Mouse (Mus musculus) layer of hippocampus, adult 9-11 months (tissue): Measurements from ENCODE around the gene Tbc1d9b.
"Not testable (repeated sequence)": the region's sequence is repeated elsewhere in the genome, so short reads cannot be mapped to it uniquely, and the experiment has no call there.

ENCODE experiments used
- DNase-seq: peaks from one replicate; pipeline ENCODE4 v3.0.0; 2022

Tbc1d9b gene

GRCm38 (mm10) chr11:50130811-50131766, at the start of gene Tbc1d9b:
TSS of gene Tbc1d9b (plus strand) at chr11:50131396.
- DNase-seq, result peak; percentile 89

- DNase-seq, result no peak
Measured at GRCm38 (mm10) chr11:50086211-50086610, 45.0 kb upstream of the Tbc1d9b start.

GRCm38 (mm10) chr11:50089840-50090239, 41.4 kb upstream of the Tbc1d9b start:
- no peak for DNase-seq

- DNase-seq, result no peak
Measured at GRCm38 (mm10) chr11:50090982-50091675, 40.1 kb upstream of the Tbc1d9b start.

GRCm38 (mm10) chr11:50091681-50092080, 39.5 kb upstream of the Tbc1d9b start:
- DNase-seq, result no peak

GRCm38 (mm10) chr11:50095661-50096060, 35.5 kb upstream of the Tbc1d9b start:
- no peak for DNase-seq

- no peak for DNase-seq
Measured at GRCm38 (mm10) chr11:50097091-50097490, 34.1 kb upstream of the Tbc1d9b start.

- no peak for DNase-seq
Measured at GRCm38 (mm10) chr11:50098961-50099481, 32.2 kb upstream of the Tbc1d9b start.

- DNase-seq, result no peak
Measured at GRCm38 (mm10) chr11:50099692-50100091, 31.5 kb upstream of the Tbc1d9b start.

GRCm38 (mm10) chr11:50100548-50101307, 30.5 kb upstream of the Tbc1d9b start:
- DNase-seq, result no peak

GRCm38 (mm10) chr11:50101962-50102361, 29.2 kb upstream of the Tbc1d9b start:
- not testable (repeated sequence) for DNase-seq

- DNase-seq, result no peak
Measured at GRCm38 (mm10) chr11:50104016-50104415, 27.2 kb upstream of the Tbc1d9b start.

GRCm38 (mm10) chr11:50105237-50105636, 26.0 kb upstream of the Tbc1d9b start:
- DNase-seq, result no peak

- no peak for DNase-seq
Measured at GRCm38 (mm10) chr11:50106024-50106423, 25.2 kb upstream of the Tbc1d9b start.

- DNase-seq, result no peak
Measured at GRCm38 (mm10) chr11:50108823-50109244, 22.4 kb upstream of the Tbc1d9b start.

GRCm38 (mm10) chr11:50114329-50114728, 16.9 kb upstream of the Tbc1d9b start:
- no peak for DNase-seq

- DNase-seq, result no peak
Measured at GRCm38 (mm10) chr11:50122631-50123081, 8.5 kb upstream of the Tbc1d9b start.

- DNase-seq, result no peak
Measured at GRCm38 (mm10) chr11:50127781-50128180, 3.4 kb upstream of the Tbc1d9b start.

- DNase-seq, result no peak
Measured at GRCm38 (mm10) chr11:50131801-50132201, 605 bp downstream of the Tbc1d9b start.

- DNase-seq, result no peak
Measured at GRCm38 (mm10) chr11:50132265-50132664, 1.1 kb downstream of the Tbc1d9b start.

GRCm38 (mm10) chr11:50134136-50134859, 3.1 kb downstream of the Tbc1d9b start:
- DNase-seq, result no peak
